7 mouse cellular contexts compared by ENCODE assay signal in genomic region chr1:178317275-178318001, GRCm38 (mm10). TPM values are rescaled to one million over a fixed set of nuclear protein-coding genes. Genes with fewer than 3 reads are reported as not detected.
DNase-seq lines count a peak whose midpoint lies in the region; ATAC-seq and TF ChIP-seq lines count a peak whose summit lies in the region.

No protein-coding gene starts in this region.

- ATAC-seq in lung, postnatal 0 days: no peak
- no peak for ATAC-seq in embryonic facial prominence, embryonic 13.5 days (ENCODE audit: insufficient number of reproducible peaks, insufficient read depth, low FRiP score, low TSS enrichment, low read depth)
- no peak for ATAC-seq in stomach, embryonic 15.5 days (ENCODE audit: insufficient read depth, low FRiP score, low read depth)

- peaks cover 9% of the 10 kb centered on the region; the same call in 1 of the 2 replicates for H3K4me1 ChIP-seq in lung, postnatal 0 days (ENCODE audit: insufficient read depth, low read depth, low read length)
- H3K4me1 ChIP-seq in embryonic facial prominence, embryonic 13.5 days: peaks cover 23% of the 10 kb centered on the region
- peaks cover 20% of the 10 kb centered on the region for H3K4me1 ChIP-seq in limb, embryonic 10.5 days
- peaks cover 5% of the 10 kb centered on the region; the same call in 1 of the 2 replicates for H3K4me1 ChIP-seq in stomach, embryonic 15.5 days

- peak overlapping the region; percentile 69 for H3K4me2 ChIP-seq in lung, postnatal 0 days (replicated peaks; ENCODE audit: low read depth, low read length)
- peak overlapping the region; percentile 71 for H3K4me2 ChIP-seq in embryonic facial prominence, embryonic 13.5 days
- H3K4me2 ChIP-seq in stomach, embryonic 15.5 days: peak overlapping the region; percentile 55

- H3K9me3 ChIP-seq in lung, postnatal 0 days (ENCODE audit: low read length): no peaks in the 10 kb centered on the region
- no peaks in the 10 kb centered on the region for H3K9me3 ChIP-seq in embryonic facial prominence, embryonic 13.5 days
- no peaks in the 10 kb centered on the region for H3K9me3 ChIP-seq in limb, embryonic 10.5 days (replicated peaks)
- H3K9me3 ChIP-seq in stomach, embryonic 15.5 days: no peaks in the 10 kb centered on the region

- H3K27me3 ChIP-seq in lung, postnatal 0 days (replicated peaks; ENCODE audit: insufficient read depth, low read length): no peaks in the 10 kb centered on the region
- H3K27me3 ChIP-seq in embryonic facial prominence, embryonic 13.5 days: no peaks in the 10 kb centered on the region
- H3K27me3 ChIP-seq in limb, embryonic 10.5 days (ENCODE audit: low read depth, poor library complexity, severe bottlenecking): no peaks in the 10 kb centered on the region
- no peaks in the 10 kb centered on the region for H3K27me3 ChIP-seq in stomach, embryonic 15.5 days (replicated peaks)

- no peak for TF ChIP-seq CTCF in lung, postnatal 0 days (IDR thresholded peaks at IDR 0.05)

- peak; percentile 59 for DNase-seq in lung, postnatal 0 days (ENCODE audit: low spot score)
- no peak for DNase-seq in lung, postnatal 25 days (ENCODE audit: low spot score)
- DNase-seq in limb, embryonic 10.5 days (ENCODE audit: low spot score): no peak
- no peak for DNase-seq in kidney, postnatal 10 days
- DNase-seq in layer of hippocampus, adult 18-20 months (ENCODE audit: low spot score in 2 of 2): no peak

- peak overlapping the region; percentile 99 for H3K27ac ChIP-seq in lung, postnatal 0 days (ENCODE audit: low read length)
- H3K27ac ChIP-seq in embryonic facial prominence, embryonic 13.5 days: peak overlapping the region; percentile 100
- H3K27ac ChIP-seq in limb, embryonic 10.5 days: peak overlapping the region; percentile 100
- peak overlapping the region; percentile 100 for H3K27ac ChIP-seq in stomach, embryonic 15.5 days

- WGBS in lung, postnatal 0 days: 25% methylated on average over 10 of the region's 10 CpGs
- WGBS in embryonic facial prominence, embryonic 13.5 days: 40% methylated on average over 10 of the region's 10 CpGs
- WGBS in limb, embryonic 10.5 days: 70% methylated on average over 10 of the region's 10 CpGs
- 37% methylated on average over 10 of the region's 10 CpGs for WGBS in stomach, embryonic 15.5 days

- no peak for TF ChIP-seq EP300 in lung, postnatal 0 days (IDR thresholded peaks at IDR 0.05)

- H3K4me3 ChIP-seq in lung, postnatal 0 days (ENCODE audit: low read depth, low read length): peak overlapping the region; percentile 50
- H3K4me3 ChIP-seq in embryonic facial prominence, embryonic 13.5 days: peak overlapping the region; percentile 67
- H3K4me3 ChIP-seq in limb, embryonic 10.5 days: peak overlapping the region; percentile 70
- peak overlapping the region; percentile 65; the same call in 1 of the 2 replicates for H3K4me3 ChIP-seq in stomach, embryonic 15.5 days (replicated peaks)

- H3K9ac ChIP-seq in lung, postnatal 0 days (replicated peaks; ENCODE audit: low read depth): peak overlapping the region; percentile 94
- peak overlapping the region; percentile 93; the same call in 1 of the 2 replicates for H3K9ac ChIP-seq in embryonic facial prominence, embryonic 13.5 days
- peak overlapping the region; percentile 69; the same call in 1 of the 2 replicates for H3K9ac ChIP-seq in stomach, embryonic 15.5 days

- no peaks in the 10 kb centered on the region for H3K36me3 ChIP-seq in lung, postnatal 0 days (ENCODE audit: insufficient read depth, low read length)
- H3K36me3 ChIP-seq in embryonic facial prominence, embryonic 13.5 days: peaks cover 16% of the 10 kb centered on the region; the same call in 1 of the 2 replicates
- peaks cover 21% of the 10 kb centered on the region for H3K36me3 ChIP-seq in limb, embryonic 10.5 days
- H3K36me3 ChIP-seq in stomach, embryonic 15.5 days: no peaks in the 10 kb centered on the region; the same call in 1 of the 2 replicates

RNA-seq across cellular contexts. Expression of gene Cox20, which starts 1.5 kb away (rescaled TPM):
- polyA plus RNA-seq in lung, postnatal 0 days (2015; fragmentation: Nextera tagmentation; extraction: Ambion mirVana): 87.1 and 94.8 TPM in 2 replicates
- 167 TPM in 2 replicates for polyA plus RNA-seq in embryonic facial prominence, embryonic 13.5 days (2015; fragmentation: Nextera tagmentation; extraction: Ambion mirVana)
- polyA plus RNA-seq in limb, embryonic 10.5 days (2016; fragmentation: Nextera tagmentation; extraction: Ambion mirVana): 75.7 and 88.5 TPM in 2 replicates
- polyA plus RNA-seq in stomach, embryonic 15.5 days (2015; fragmentation: Nextera tagmentation; extraction: Ambion mirVana): 134 and 137 TPM in 2 replicates
- 10 to 100 TPM; 37.1 to 38.9 TPM for total RNA-seq in layer of hippocampus, adult 18-20 months (2021)

RNA-seq across cellular contexts. Expression of gene Hnrnpu, which starts 20.2 kb away (rescaled TPM):
- 116 and 164 TPM in 2 replicates for polyA plus RNA-seq in lung, postnatal 0 days (2015; fragmentation: Nextera tagmentation; extraction: Ambion mirVana)
- polyA plus RNA-seq in embryonic facial prominence, embryonic 13.5 days (2015; fragmentation: Nextera tagmentation; extraction: Ambion mirVana): 386 and 418 TPM in 2 replicates
- polyA plus RNA-seq in limb, embryonic 10.5 days (2016; fragmentation: Nextera tagmentation; extraction: Ambion mirVana): 608 TPM in 2 replicates
- 375 and 402 TPM in 2 replicates for polyA plus RNA-seq in stomach, embryonic 15.5 days (2015; fragmentation: Nextera tagmentation; extraction: Ambion mirVana)
- 100 to 1,000 TPM; 380 to 416 TPM for total RNA-seq in layer of hippocampus, adult 18-20 months (2021)
